Mouse (Mus musculus): ENCODE results near the gene Sftpa1.

DNA sequence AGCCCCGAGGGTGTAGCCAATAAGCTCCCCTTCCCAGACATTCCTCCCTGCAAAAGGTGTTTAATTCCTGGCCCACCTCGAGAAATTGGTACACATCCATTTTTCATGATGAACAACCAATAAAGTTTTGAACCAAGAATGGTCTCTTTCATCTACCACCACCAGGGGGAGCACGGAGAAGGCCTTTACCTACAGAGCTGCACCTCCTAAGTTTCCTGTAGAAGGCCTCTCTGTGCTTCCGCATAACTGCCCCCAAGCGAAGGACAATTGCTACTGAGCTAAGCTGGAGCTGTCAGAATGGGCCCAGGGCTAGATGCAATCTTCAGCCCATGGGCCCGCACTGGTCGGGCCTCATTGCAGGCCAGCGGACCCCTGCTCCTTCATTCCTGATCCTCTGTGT lies 40.8 kb upstream of the Sftpa1 start:
- peak; percentile 72 for TF ChIP-seq CTCF (IDR thresholded peaks at IDR 0.05)
- no peak for TF ChIP-seq EP300 (IDR thresholded peaks at IDR 0.05)
